8 mouse cellular contexts compared by ENCODE assay signal in the genomic region with DNA sequence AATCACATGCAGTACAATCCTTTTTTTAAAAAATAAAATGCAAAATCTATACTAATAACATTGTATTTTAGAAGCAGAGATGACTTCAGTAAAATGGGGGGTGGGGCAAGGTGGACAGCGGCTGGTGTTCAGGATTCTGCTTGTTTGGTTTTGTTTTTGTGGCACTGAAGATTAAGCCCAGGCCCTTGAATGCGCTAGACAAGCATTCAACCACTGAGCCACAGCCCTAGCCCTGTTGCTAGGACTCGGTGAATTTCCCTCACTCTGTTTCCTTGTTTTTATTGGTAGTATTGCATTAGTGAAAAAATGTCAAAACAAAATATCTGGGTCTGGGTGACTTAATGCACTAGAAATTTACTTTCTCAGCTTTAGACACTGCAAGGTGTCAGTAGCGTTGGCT.
DNase-seq lines count a peak whose midpoint lies in the region; ATAC-seq and TF ChIP-seq lines count a peak whose summit lies in the region.

No protein-coding gene starts in this region.

- TF ChIP-seq POLR2A in cerebellum, adult 2 months (IDR thresholded peaks at IDR 0.05; ENCODE audit: borderline replicate concordance, insufficient read depth, low read length) = no peak

- no peak overlapping the region for H3K9ac ChIP-seq in liver, embryonic 11.5 days (ENCODE audit: low read depth, low read length)
- H3K9ac ChIP-seq in embryonic facial prominence, embryonic 14.5 days (ENCODE audit: low read depth, low read length) = no peak overlapping the region
- no peak overlapping the region for H3K9ac ChIP-seq in forebrain, embryonic 16.5 days (replicated peaks; ENCODE audit: low read depth, low read length)
- no peak overlapping the region for H3K9ac ChIP-seq in midbrain, embryonic 14.5 days (replicated peaks; ENCODE audit: low read length)

- H3K4me2 ChIP-seq in liver, embryonic 11.5 days = peak overlapping the region; percentile 52
- H3K4me2 ChIP-seq in embryonic facial prominence, embryonic 14.5 days (ENCODE audit: low read depth, low read length) = peak overlapping the region; percentile 48
- H3K4me2 ChIP-seq in forebrain, embryonic 16.5 days (ENCODE audit: low read length) = peak overlapping the region; percentile 49
- peak overlapping the region; percentile 49; the same call in 1 of the 2 replicates for H3K4me2 ChIP-seq in midbrain, embryonic 14.5 days (ENCODE audit: low read length)

- peak overlapping the region; percentile 19; the same call in 1 of the 2 replicates for H3K27ac ChIP-seq in liver, embryonic 11.5 days (ENCODE audit: low read depth, low read length)
- H3K27ac ChIP-seq in embryonic facial prominence, embryonic 14.5 days (replicated peaks; ENCODE audit: low read depth, low read length) = peak overlapping the region; percentile 49; the same call in 1 of the 2 replicates
- H3K27ac ChIP-seq in forebrain, embryonic 16.5 days (ENCODE audit: low read length) = no peak overlapping the region; the same call in 1 of the 2 replicates
- H3K27ac ChIP-seq in midbrain, embryonic 14.5 days (replicated peaks; ENCODE audit: low read depth, low read length) = no peak overlapping the region
- H3K27ac ChIP-seq in cerebellum, adult 2 months (ENCODE audit: insufficient read depth, low read length) = no peak overlapping the region

- no peak overlapping the region for H3K4me3 ChIP-seq in liver, embryonic 11.5 days (ENCODE audit: low read depth, low read length)
- H3K4me3 ChIP-seq in embryonic facial prominence, embryonic 14.5 days (ENCODE audit: low read depth, low read length) = no peak overlapping the region
- H3K4me3 ChIP-seq in forebrain, embryonic 16.5 days (replicated peaks; ENCODE audit: low read length) = no peak overlapping the region
- H3K4me3 ChIP-seq in midbrain, embryonic 14.5 days (replicated peaks; ENCODE audit: low read depth, low read length) = no peak overlapping the region
- H3K4me3 ChIP-seq in cerebellum, adult 2 months (replicated peaks; ENCODE audit: insufficient read depth, low read depth, low read length) = no peak overlapping the region

- H3K9me3 ChIP-seq in liver, embryonic 11.5 days (ENCODE audit: control insufficient read depth, low read length) = no peaks in the 10 kb centered on the region
- no peaks in the 10 kb centered on the region for H3K9me3 ChIP-seq in embryonic facial prominence, embryonic 14.5 days (ENCODE audit: control insufficient read depth, low read length)
- H3K9me3 ChIP-seq in forebrain, embryonic 16.5 days (ENCODE audit: control insufficient read depth, low read length) = no peaks in the 10 kb centered on the region
- no peaks in the 10 kb centered on the region for H3K9me3 ChIP-seq in midbrain, embryonic 14.5 days (ENCODE audit: control insufficient read depth, low read length)

- no peak for TF ChIP-seq CTCF in cerebellum, adult 2 months (IDR thresholded peaks at IDR 0.05; ENCODE audit: borderline replicate concordance, insufficient read depth, low read depth, low read length)

- 36% methylated on average over 4 of the region's 4 CpGs for WGBS in liver, embryonic 11.5 days
- 39% methylated on average over 4 of the region's 4 CpGs for WGBS in embryonic facial prominence, embryonic 14.5 days
- WGBS in forebrain, embryonic 16.5 days = 16% methylated on average over 4 of the region's 4 CpGs
- 26% methylated on average over 4 of the region's 4 CpGs for WGBS in midbrain, embryonic 14.5 days
- 80% methylated on average over 4 of the region's 4 CpGs for WGBS in cerebellum, adult 2 months

- H3K27me3 ChIP-seq in liver, embryonic 11.5 days (replicated peaks; ENCODE audit: control insufficient read depth, insufficient read depth, low read length) = no peaks in the 10 kb centered on the region; the same call in 1 of the 2 replicates
- H3K27me3 ChIP-seq in embryonic facial prominence, embryonic 14.5 days (replicated peaks; ENCODE audit: control insufficient read depth, insufficient read depth, low read length) = no peaks in the 10 kb centered on the region
- H3K27me3 ChIP-seq in forebrain, embryonic 16.5 days (replicated peaks; ENCODE audit: control insufficient read depth, insufficient read depth, low read length) = no peaks in the 10 kb centered on the region
- H3K27me3 ChIP-seq in midbrain, embryonic 14.5 days (ENCODE audit: control insufficient read depth, insufficient read depth, low read length) = no peaks in the 10 kb centered on the region
- H3K27me3 ChIP-seq in cerebellum, adult 2 months (ENCODE audit: control insufficient read depth, insufficient read depth, low read length) = no peaks in the 10 kb centered on the region

- no peak for ATAC-seq in liver, embryonic 11.5 days (replicated peaks; ENCODE audit: low FRiP score)
- no peak for ATAC-seq in embryonic facial prominence, embryonic 14.5 days (ENCODE audit: low read depth)
- no peak for ATAC-seq in forebrain, embryonic 16.5 days
- no peak for ATAC-seq in midbrain, embryonic 14.5 days (ENCODE audit: low FRiP score, low TSS enrichment)

- H3K36me3 ChIP-seq in liver, embryonic 11.5 days (ENCODE audit: control insufficient read depth, insufficient read depth, low read length) = no peaks in the 10 kb centered on the region
- H3K36me3 ChIP-seq in embryonic facial prominence, embryonic 14.5 days (ENCODE audit: control insufficient read depth, insufficient read depth, low read length) = no peaks in the 10 kb centered on the region
- H3K36me3 ChIP-seq in forebrain, embryonic 16.5 days (ENCODE audit: control insufficient read depth, insufficient read depth) = no peaks in the 10 kb centered on the region
- H3K36me3 ChIP-seq in midbrain, embryonic 14.5 days (ENCODE audit: control insufficient read depth, insufficient read depth, low read length) = no peaks in the 10 kb centered on the region

- DNase-seq in liver, embryonic 11.5 days (ENCODE audit: low spot score) = no peak
- no peak for DNase-seq in liver
- DNase-seq in embryonic facial prominence, embryonic 14.5 days (ENCODE audit: low spot score) = no peak
- peak; percentile 41 for DNase-seq in midbrain, embryonic 14.5 days
- no peak for DNase-seq in layer of hippocampus, postnatal 25 days (ENCODE audit: extremely low spot score in 1 of 2, low spot score in 1 of 2)
- DNase-seq in retina, embryonic 14.5 days (ENCODE audit: low spot score) = no peak
- DNase-seq in cerebellum, adult 2 months = no peak

- H3K4me1 ChIP-seq in liver, embryonic 11.5 days (replicated peaks; ENCODE audit: control insufficient read depth, insufficient read depth, low read length) = peaks cover 23% of the 10 kb centered on the region
- H3K4me1 ChIP-seq in embryonic facial prominence, embryonic 14.5 days (ENCODE audit: control insufficient read depth, insufficient read depth, low read length) = peaks cover 17% of the 10 kb centered on the region
- H3K4me1 ChIP-seq in forebrain, embryonic 16.5 days (replicated peaks; ENCODE audit: control insufficient read depth, insufficient read depth, low read length) = peaks cover 23% of the 10 kb centered on the region
- peaks cover 17% of the 10 kb centered on the region for H3K4me1 ChIP-seq in midbrain, embryonic 14.5 days (ENCODE audit: control insufficient read depth, insufficient read depth, low read length)
- peaks cover 40% of the 10 kb centered on the region for H3K4me1 ChIP-seq in cerebellum, adult 2 months (ENCODE audit: control insufficient read depth, insufficient read depth, low read length)

Comparison
In these comparisons a context has a peak if more than half of its experiments do, and no peak if none do; other contexts are left out.
1. H3K27ac ChIP-seq: peak in liver, embryonic 11.5 days (single experiment) and embryonic facial prominence, embryonic 14.5 days (single experiment); none in forebrain, embryonic 16.5 days (single experiment), midbrain, embryonic 14.5 days (single experiment) and cerebellum, adult 2 months (single experiment).
2. Peak in every context shown above with its lines, with median percentiles within 50 percentile points of each other: H3K4me2 ChIP-seq.